In the genomic region with DNA sequence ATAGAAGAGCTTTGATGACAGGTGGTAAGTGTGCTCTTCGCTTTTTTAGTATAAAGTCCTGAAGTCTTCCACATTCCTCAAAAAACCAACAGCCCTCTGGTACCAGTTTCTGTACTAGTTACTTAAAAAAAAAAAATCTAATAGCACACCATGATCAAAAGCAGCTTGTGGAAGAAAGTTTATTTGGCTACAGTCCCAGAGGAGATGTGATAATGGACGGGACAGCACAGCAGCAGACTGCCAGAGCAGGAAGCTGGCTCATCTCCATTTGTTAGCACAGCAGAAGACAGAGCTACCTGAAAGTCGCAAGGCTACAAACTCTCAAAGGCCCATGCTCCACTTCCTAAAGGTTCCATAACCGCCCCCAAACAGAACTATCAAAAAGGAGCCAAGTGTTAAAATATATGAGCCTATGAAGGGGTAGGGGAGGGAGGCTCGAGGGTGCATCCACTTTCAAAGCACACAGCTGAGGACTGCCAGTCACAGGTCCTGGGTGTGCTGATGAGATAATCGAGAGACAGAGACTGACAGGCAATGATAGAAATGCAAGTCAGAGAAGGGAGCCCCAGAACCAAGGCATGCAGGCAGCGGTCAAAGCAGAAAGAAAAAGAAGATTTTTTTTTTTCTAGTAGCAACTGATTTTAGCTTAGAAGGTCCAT, we compare ENCODE assay signal across 30 mouse cellular contexts. TPM values are rescaled to one million over a fixed set of nuclear protein-coding genes. Genes with fewer than 3 reads are reported as not detected.
DNase-seq lines count a peak whose midpoint lies in the region; ATAC-seq and TF ChIP-seq lines count a peak whose summit lies in the region.
"Had no signal": no experiment of that assay in that cellular context is flagged by ENCODE, and none has a peak within 500 bp of the region (broad histone marks: within the 10 kb centered on the region; RNA-seq: fewer than 3 reads in every experiment).

No protein-coding gene starts in this region.

- no peak for TF ChIP-seq CTCF in brain, embryonic 14.5 days (IDR thresholded peaks at IDR 0.05; ENCODE audit: borderline replicate concordance, extremely low read depth, insufficient read depth, insufficient read length)

- H3K27ac ChIP-seq in embryonic facial prominence, embryonic 14.5 days (replicated peaks; ENCODE audit: low read depth, low read length) = no peak overlapping the region
- H3K27ac ChIP-seq in embryonic facial prominence, embryonic 10.5 days (replicated peaks) = no peak overlapping the region
- H3K27ac ChIP-seq: embryonic facial prominence, embryonic 12.5 days; forebrain, embryonic 15.5 days; heart, embryonic 15.5 days; hindbrain, embryonic 12.5 days had no signal

- no peaks in the 10 kb centered on the region for H3K36me3 ChIP-seq in embryonic facial prominence, embryonic 14.5 days (ENCODE audit: control insufficient read depth, insufficient read depth, low read length)
- H3K36me3 ChIP-seq in embryonic facial prominence, embryonic 10.5 days (replicated peaks) = no peaks in the 10 kb centered on the region
- H3K36me3 ChIP-seq: embryonic facial prominence, embryonic 12.5 days; forebrain, embryonic 15.5 days; G1E; heart, embryonic 15.5 days; hindbrain, embryonic 12.5 days had no signal

- no peaks in the 10 kb centered on the region for H3K4me1 ChIP-seq in embryonic facial prominence, embryonic 14.5 days (ENCODE audit: control insufficient read depth, insufficient read depth, low read length)
- H3K4me1 ChIP-seq in embryonic facial prominence, embryonic 10.5 days = no peaks in the 10 kb centered on the region
- H3K4me1 ChIP-seq: embryonic facial prominence, embryonic 12.5 days; forebrain, embryonic 15.5 days; hindbrain, embryonic 12.5 days had no signal

- TF ChIP-seq POLR2A in brain, embryonic 14.5 days (IDR thresholded peaks at IDR 0.05; ENCODE audit: borderline replicate concordance, extremely low read depth, insufficient read depth, insufficient read length, poor library complexity, severe bottlenecking) = no peak

- H3K9me3 ChIP-seq in embryonic facial prominence, embryonic 14.5 days (ENCODE audit: control insufficient read depth, low read length) = no peaks in the 10 kb centered on the region
- H3K9me3 ChIP-seq in embryonic facial prominence, embryonic 10.5 days = no peaks in the 10 kb centered on the region
- H3K9me3 ChIP-seq: embryonic facial prominence, embryonic 12.5 days; forebrain, embryonic 15.5 days; G1E; heart, embryonic 15.5 days; hindbrain, embryonic 12.5 days had no signal

- no peak overlapping the region for H3K9ac ChIP-seq in embryonic facial prominence, embryonic 14.5 days (ENCODE audit: low read depth, low read length)
- H3K9ac ChIP-seq: embryonic facial prominence, embryonic 12.5 days; forebrain, embryonic 15.5 days; heart, embryonic 15.5 days; hindbrain, embryonic 12.5 days had no signal

- ATAC-seq in embryonic facial prominence, embryonic 14.5 days (ENCODE audit: low read depth) = no peak
- ATAC-seq: activated CD4-positive, CD25-positive, alpha-beta regulatory T cell, adult 4 months; CD4-positive, CD25-positive, alpha-beta regulatory T cell, adult 4 months; forebrain, embryonic 15.5 days; hindbrain, embryonic 16.5 days; Patski had no signal

- H3K4me2 ChIP-seq in embryonic facial prominence, embryonic 14.5 days (ENCODE audit: low read depth, low read length) = no peak overlapping the region
- H3K4me2 ChIP-seq: embryonic facial prominence, embryonic 12.5 days; forebrain, embryonic 15.5 days; heart, embryonic 15.5 days; hindbrain, embryonic 12.5 days had no signal

- H3K27me3 ChIP-seq in embryonic facial prominence, embryonic 14.5 days (replicated peaks; ENCODE audit: control insufficient read depth, insufficient read depth, low read length) = no peaks in the 10 kb centered on the region
- no peaks in the 10 kb centered on the region for H3K27me3 ChIP-seq in embryonic facial prominence, embryonic 10.5 days (replicated peaks; ENCODE audit: low read depth, poor library complexity, severe bottlenecking)
- H3K27me3 ChIP-seq: embryonic facial prominence, embryonic 12.5 days; forebrain, embryonic 15.5 days; heart, embryonic 15.5 days; hindbrain, embryonic 12.5 days; Patski had no signal

- intact Hi-C loops in heart, postnatal 25 days (cut with DNase I) = no loop called here

- WGBS in embryonic facial prominence, embryonic 14.5 days = 55% methylated on average over 7 of the region's 7 CpGs
- WGBS in embryonic facial prominence, embryonic 10.5 days = 77% methylated on average over 7 of the region's 7 CpGs

- peak; percentile 7 for DNase-seq in embryonic facial prominence, embryonic 14.5 days (ENCODE audit: low spot score)
- DNase-seq in embryonic facial prominence, embryonic 10.5 days (ENCODE audit: low spot score) = no peak
- DNase-seq in spleen, postnatal 10 days (ENCODE audit: low spot score in 2 of 2) = peak; percentile 6 to 20
- DNase-seq in spleen, postnatal 14 days (ENCODE audit: low spot score in 2 of 2) = no peak
- DNase-seq in brain, embryonic 14.5 days (ENCODE audit: low read depth) = peak; percentile 27
- DNase-seq in telencephalon, adult 2 months (ENCODE audit: low read depth, low spot score) = peak; percentile 18
- DNase-seq in ovary, adult 18-20 months (ENCODE audit: low spot score) = no peak
- DNase-seq in heart, postnatal 25 days (ENCODE audit: low spot score) = no peak
- DNase-seq: adrenal gland, adult 2 months; adrenal gland, postnatal 25 days; B cell, adult 2 months; cerebellum, adult 11 months; cerebellum, adult 8-10 months; cerebellum, postnatal 14 days; embryo, embryonic 11 days; gastrocnemius, postnatal 36 days; heart, adult 11 months; heart, postnatal 36 days had no signal

- no peak overlapping the region for H3K4me3 ChIP-seq in embryonic facial prominence, embryonic 14.5 days (ENCODE audit: low read depth, low read length)
- H3K4me3 ChIP-seq in embryonic facial prominence, embryonic 10.5 days = no peak overlapping the region
- H3K4me3 ChIP-seq: embryonic facial prominence, embryonic 12.5 days; forebrain, embryonic 15.5 days; heart, embryonic 15.5 days; hindbrain, embryonic 12.5 days had no signal

RNA-seq across cellular contexts. Expression of gene Defb22, which starts 10.4 kb away (rescaled TPM):
- not detected in 2 replicates for polyA plus RNA-seq in embryonic facial prominence, embryonic 14.5 days (2014; fragmentation: Nextera tagmentation; extraction: Ambion mirVana)
- polyA plus RNA-seq in embryonic facial prominence, embryonic 10.5 days (2016; fragmentation: Nextera tagmentation; extraction: Ambion mirVana) = not detected in 2 replicates
- polyA plus RNA-seq in brain, embryonic 14.5 days (2012; rRNA removed) = not detected in 2 replicates
- not detected for total RNA-seq in heart, postnatal 25 days (2021)
- total RNA-seq: adrenal gland, adult 2 months; adrenal gland, postnatal 25 days; common myeloid progenitor, adult 5-6 weeks; G1E; gastrocnemius, adult 8-10 months; gastrocnemius, postnatal 36 days; heart, postnatal 36 days had no signal
- polyA plus RNA-seq: activated CD4-positive, CD25-positive, alpha-beta regulatory T cell, adult 4 months; adrenal gland, adult 2 months; CD4-positive, CD25-positive, alpha-beta regulatory T cell, adult 4 months; embryonic facial prominence, embryonic 12.5 days; forebrain, embryonic 15.5 days; G1E; heart, embryonic 15.5 days; hindbrain, embryonic 12.5 days; hindbrain, embryonic 16.5 days; intestine, embryonic 14.5 days; Patski had no signal

RNA-seq across cellular contexts. Expression of gene Defb26, which starts 11.2 kb away (rescaled TPM):
- polyA plus RNA-seq in embryonic facial prominence, embryonic 14.5 days (2014; fragmentation: Nextera tagmentation; extraction: Ambion mirVana) = not detected in 2 replicates
- not detected in 2 replicates for polyA plus RNA-seq in embryonic facial prominence, embryonic 10.5 days (2016; fragmentation: Nextera tagmentation; extraction: Ambion mirVana)
- not detected in 2 replicates for polyA plus RNA-seq in brain, embryonic 14.5 days (2012; rRNA removed)
- total RNA-seq in heart, postnatal 25 days (2021) = not detected
- total RNA-seq: adrenal gland, adult 2 months; adrenal gland, postnatal 25 days; common myeloid progenitor, adult 5-6 weeks; G1E; gastrocnemius, adult 8-10 months; gastrocnemius, postnatal 36 days; heart, postnatal 36 days had no signal
- polyA plus RNA-seq: activated CD4-positive, CD25-positive, alpha-beta regulatory T cell, adult 4 months; adrenal gland, adult 2 months; CD4-positive, CD25-positive, alpha-beta regulatory T cell, adult 4 months; embryonic facial prominence, embryonic 12.5 days; forebrain, embryonic 15.5 days; G1E; heart, embryonic 15.5 days; hindbrain, embryonic 12.5 days; hindbrain, embryonic 16.5 days; intestine, embryonic 14.5 days; Patski had no signal

RNA-seq across cellular contexts. Expression of gene Defb28, which starts 17.7 kb away (rescaled TPM):
- polyA plus RNA-seq in embryonic facial prominence, embryonic 14.5 days (2014; fragmentation: Nextera tagmentation; extraction: Ambion mirVana) = not detected in 2 replicates
- not detected in 2 replicates for polyA plus RNA-seq in embryonic facial prominence, embryonic 10.5 days (2016; fragmentation: Nextera tagmentation; extraction: Ambion mirVana)
- polyA plus RNA-seq in brain, embryonic 14.5 days (2012; rRNA removed) = not detected in 2 replicates
- not detected for total RNA-seq in heart, postnatal 25 days (2021)
- total RNA-seq: adrenal gland, adult 2 months; adrenal gland, postnatal 25 days; common myeloid progenitor, adult 5-6 weeks; G1E; gastrocnemius, adult 8-10 months; gastrocnemius, postnatal 36 days; heart, postnatal 36 days had no signal
- polyA plus RNA-seq: activated CD4-positive, CD25-positive, alpha-beta regulatory T cell, adult 4 months; adrenal gland, adult 2 months; CD4-positive, CD25-positive, alpha-beta regulatory T cell, adult 4 months; embryonic facial prominence, embryonic 12.5 days; forebrain, embryonic 15.5 days; G1E; heart, embryonic 15.5 days; hindbrain, embryonic 12.5 days; hindbrain, embryonic 16.5 days; intestine, embryonic 14.5 days had no signal

RNA-seq across cellular contexts. Expression of gene Defb20, which starts 23.5 kb away (rescaled TPM):
- not detected in 2 replicates for polyA plus RNA-seq in embryonic facial prominence, embryonic 14.5 days (2014; fragmentation: Nextera tagmentation; extraction: Ambion mirVana)
- polyA plus RNA-seq in embryonic facial prominence, embryonic 10.5 days (2016; fragmentation: Nextera tagmentation; extraction: Ambion mirVana) = not detected in 2 replicates
- 0.15 TPM in 1 of 2 replicates, not detected in the other for polyA plus RNA-seq in brain, embryonic 14.5 days (2012; rRNA removed)
- not detected for total RNA-seq in heart, postnatal 25 days (2021)
- total RNA-seq: adrenal gland, adult 2 months; adrenal gland, postnatal 25 days; common myeloid progenitor, adult 5-6 weeks; gastrocnemius, adult 8-10 months; gastrocnemius, postnatal 36 days; heart, postnatal 36 days had no signal
- polyA plus RNA-seq: activated CD4-positive, CD25-positive, alpha-beta regulatory T cell, adult 4 months; adrenal gland, adult 2 months; CD4-positive, CD25-positive, alpha-beta regulatory T cell, adult 4 months; embryonic facial prominence, embryonic 12.5 days; forebrain, embryonic 15.5 days; G1E; heart, embryonic 15.5 days; hindbrain, embryonic 12.5 days; hindbrain, embryonic 16.5 days; intestine, embryonic 14.5 days; Patski had no signal

RNA-seq across cellular contexts. Expression of gene Defb23, which starts 35.9 kb away (rescaled TPM):
- not detected in 2 replicates for polyA plus RNA-seq in embryonic facial prominence, embryonic 14.5 days (2014; fragmentation: Nextera tagmentation; extraction: Ambion mirVana)
- polyA plus RNA-seq in embryonic facial prominence, embryonic 10.5 days (2016; fragmentation: Nextera tagmentation; extraction: Ambion mirVana) = not detected in 2 replicates
- not detected in 2 replicates for polyA plus RNA-seq in brain, embryonic 14.5 days (2012; rRNA removed)
- not detected for total RNA-seq in heart, postnatal 25 days (2021)
- total RNA-seq: adrenal gland, adult 2 months; adrenal gland, postnatal 25 days; common myeloid progenitor, adult 5-6 weeks; G1E; gastrocnemius, adult 8-10 months; gastrocnemius, postnatal 36 days; heart, postnatal 36 days had no signal
- polyA plus RNA-seq: activated CD4-positive, CD25-positive, alpha-beta regulatory T cell, adult 4 months; adrenal gland, adult 2 months; CD4-positive, CD25-positive, alpha-beta regulatory T cell, adult 4 months; embryonic facial prominence, embryonic 12.5 days; forebrain, embryonic 15.5 days; G1E; heart, embryonic 15.5 days; hindbrain, embryonic 12.5 days; hindbrain, embryonic 16.5 days; intestine, embryonic 14.5 days; Patski had no signal

Comparison
In these comparisons a context has a peak if more than half of its experiments do, and no peak if none do; other contexts are left out.
1. DNase-seq: peak in embryonic facial prominence, embryonic 14.5 days (single experiment), spleen, postnatal 10 days (2 of 2), brain, embryonic 14.5 days (single experiment) and telencephalon, adult 2 months (single experiment); none in embryonic facial prominence, embryonic 10.5 days (single experiment), spleen, postnatal 14 days (0 of 2), ovary, adult 18-20 months (single experiment) and heart, postnatal 25 days (single experiment).